Mouse (Mus musculus) cerebellum, postnatal 10 days (tissue): ENCODE data around the gene Tpbpb.
"Not testable (repeated sequence)": the region's sequence is repeated elsewhere in the genome, so short reads cannot be mapped to it uniquely, and the experiment has no call there.

Experiments
- DNase-seq, 2 experiments: peaks; one replicate each; pipeline ENCODE4 v3.0.0; 2021; ENCODE audit warnings: mixed read lengths in 2 of 2

Tpbpb gene

DNA sequence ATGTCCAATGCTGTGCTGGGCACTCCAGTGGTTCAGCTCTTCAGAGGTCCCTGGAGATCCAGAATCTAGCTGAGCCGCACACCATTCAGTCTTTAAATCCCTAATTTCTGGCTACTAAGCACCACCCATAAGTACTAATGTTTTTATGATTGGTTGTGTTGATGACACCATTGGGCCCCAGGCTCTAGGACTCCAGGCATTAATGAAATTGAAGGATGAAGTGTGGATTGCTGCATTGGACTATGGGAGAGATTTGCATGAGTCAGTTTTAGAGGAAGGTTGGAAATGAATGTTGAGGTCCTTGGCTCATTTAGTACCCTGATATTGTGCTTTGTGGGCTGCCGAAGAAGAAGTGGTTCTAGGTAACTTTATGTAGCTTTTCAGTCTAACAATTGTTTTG is at the start of gene Tpbpb:
Tpbpb (minus strand) TSS at position 101 of the 400 bp plus-strand sequence.
- DNase-seq = not testable (repeated sequence)

- DNase-seq = not testable (repeated sequence)
These were observed 37.2 kb upstream of the Tpbpb start, which contains the start of gene Tpbpa for GRCm38 (mm10) chr13:60941884-60942283. Gene Tpbpa (minus strand): TSS chr13:60941984.

- no peak for DNase-seq
These were observed 31.8 kb upstream of the Tpbpb start, which contains the start of the genes Gm49391 and Ctla2a for GRCm38 (mm10) chr13:60936500-60936901. Gene Gm49391 (minus strand): TSS chr13:60936571. Gene Ctla2a (minus strand): TSS chr13:60936625.

GRCm38 (mm10) chr13:60935490-60935889 is 30.8 kb upstream of the Tpbpb start, which contains the start of gene Gm49393:
Gene Gm49393 (minus strand): TSS chr13:60935590.
- DNase-seq = not testable (repeated sequence)

GRCm38 (mm10) chr13:60897328-60897727 is 7.4 kb downstream of the Tpbpb start, which contains the start of gene Ctla2b:
Gene Ctla2b (minus strand): TSS chr13:60897447.
- DNase-seq = no peak

- not testable (repeated sequence) for DNase-seq
These were observed 7.9 kb downstream of the Tpbpb start, which contains the start of gene Gm49392 for GRCm38 (mm10) chr13:60896794-60897193. Gene Gm49392 (minus strand): TSS chr13:60896894.

- no peak for DNase-seq
These were observed 9.1 kb downstream of the Tpbpb start for GRCm38 (mm10) chr13:60895406-60896160.

DNA sequence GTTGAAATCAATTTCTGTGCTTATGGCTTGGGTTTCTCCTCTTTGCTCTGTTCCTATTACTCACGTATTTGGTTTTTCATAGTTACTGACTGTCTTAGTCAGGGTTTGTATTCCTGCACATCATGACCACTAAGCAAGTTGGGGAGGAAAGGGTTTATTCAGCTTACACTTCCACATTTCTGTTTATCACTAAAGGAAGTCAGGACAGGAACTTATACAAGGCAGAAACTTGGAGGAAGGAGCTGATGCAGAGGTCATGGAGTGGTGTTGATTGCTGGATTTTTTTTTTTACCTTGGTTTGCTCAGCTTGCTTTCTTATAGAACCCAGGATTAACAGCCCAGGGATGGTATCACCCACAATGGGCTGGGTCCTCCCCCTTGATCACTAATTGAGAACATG is 12.4 kb downstream of the Tpbpb start:
- no peak for DNase-seq

DNA sequence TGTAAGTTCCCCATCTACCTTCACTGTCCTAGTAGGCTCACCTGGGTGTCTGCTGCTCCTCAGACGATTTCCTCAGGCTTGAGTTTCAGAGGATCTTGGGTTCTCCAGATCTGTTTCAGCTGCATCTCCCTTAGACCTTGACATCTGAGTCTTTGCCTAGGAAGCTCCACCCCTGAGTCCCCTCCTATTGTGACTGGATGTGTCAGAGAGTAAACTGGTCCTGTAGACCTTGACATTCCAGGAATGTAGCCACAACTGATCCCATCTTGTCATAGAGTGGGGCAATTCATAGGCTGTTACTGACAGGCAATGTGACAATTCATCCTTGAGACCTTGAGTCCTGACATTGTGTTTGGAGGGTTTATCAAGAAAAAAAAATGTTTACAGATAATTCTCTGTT is 40.4 kb downstream of the Tpbpb start, which contains the start of gene 4930486L24Rik:
4930486L24Rik (minus strand) TSS at position 195 of the 400 bp plus-strand sequence.
- DNase-seq = no peak
